Mouse (Mus musculus) neural tube, embryonic 12.5 days (tissue): ENCODE measurements around the gene Olfr181. TPM values are rescaled to one million over a fixed set of nuclear protein-coding genes. Genes with fewer than 3 reads are reported as not detected.

Experiments
- ATAC-seq: fragments of 200-750 bp; cut with Nextera tagmentation; 2 replicates; pipeline ENCODE4 v1.8.0; 2017; ENCODE audit warnings: low read depth, mild to moderate bottlenecking, moderate TSS enrichment, moderate library complexity; ENCODE audit not compliant: low FRiP score
- H3K27ac ChIP-seq: fragments of 300-500 bp; sonication (generic); 2 replicates; pipeline ENCODE4 v1.5.1; 2016
- H3K27me3 ChIP-seq: fragments of 300-500 bp; sonication (generic); replicated peaks from 2 replicates; pipeline ENCODE4 v1.6.1; 2016; ENCODE audit warnings: mild to moderate bottlenecking
- H3K36me3 ChIP-seq: fragments of 300-500 bp; sonication (generic); 2 replicates; pipeline ENCODE4 v1.6.1; 2016; ENCODE audit warnings: mild to moderate bottlenecking
- H3K4me1 ChIP-seq: fragments of 300-500 bp; sonication (generic); 2 replicates; pipeline ENCODE4 v1.6.1; 2016
- H3K4me2 ChIP-seq: fragments of 300-500 bp; sonication (generic); replicated peaks from 2 replicates; pipeline ENCODE4 v1.6.1; 2016; ENCODE audit warnings: mild to moderate bottlenecking
- H3K4me3 ChIP-seq: fragments of 300-500 bp; sonication (generic); 2 replicates; pipeline ENCODE4 v1.5.1; 2016
- H3K9ac ChIP-seq: fragments of 300-500 bp; sonication (generic); 2 replicates; pipeline ENCODE4 v1.6.1; 2016; ENCODE audit warnings: mild to moderate bottlenecking
- H3K9me3 ChIP-seq: fragments of 300-500 bp; sonication (generic); 2 replicates; pipeline ENCODE4 v1.6.1; 2016; ENCODE audit warnings: mild to moderate bottlenecking
- WGBS: fragments of 180-500 bp; shearing (Covaris S2); methylation state at CpG from one replicate; pipeline ENCODE4 v1.1.7; 2016; 5-methylcytosine and 5-hydroxymethylcytosine counted together
- polyA plus RNA-seq: library from polyadenylated mRNA; unstranded; fragments of >200 nt; fragmentation: Nextera tagmentation; extraction: Ambion mirVana; gene quantifications from 2 replicates; pipeline ENCODE4 v1.2.1, GENCODE M21; 2016

Gene Olfr181
- not detected in 2 replicates for polyA plus RNA-seq

GRCm38 (mm10) chr16:58928655-58929054, at the start of gene Olfr181:
Gene Olfr181 (minus strand): TSS chr16:58928755.
- WGBS, result 77% methylated on average over 1 of the region's 1 CpGs
- Histone ChIP-seq H3K36me3 (no peaks in the 10 kb centered on the region), H3K4me2 (no peak within 1 kb of the TSS), H3K27ac (no peak within 1 kb of the TSS), H3K27me3 (no peaks in the 10 kb centered on the region), H3K4me1 (no peaks in the 10 kb centered on the region), H3K4me3 (no peak within 1 kb of the TSS), H3K9ac (no peak within 1 kb of the TSS), H3K9me3 (0 out of 2 replicates have a peak, but pooled peaks cover 3% of the 10 kb centered on the region)
- no peak for ATAC-seq

- Histone ChIP-seq H3K27ac (no peak within 1 kb of the TSS), H3K9ac (no peak within 1 kb of the TSS), H3K27me3 (no peaks in the 10 kb centered on the region), H3K9me3 (0 out of 2 replicates have a peak, but pooled peaks cover 3% of the 10 kb centered on the region), H3K4me1 (no peaks in the 10 kb centered on the region), H3K36me3 (no peaks in the 10 kb centered on the region), H3K4me3 (no peak within 1 kb of the TSS), H3K4me2 (no peak within 1 kb of the TSS)
- WGBS, result 86% methylated on average over 4 of the region's 4 CpGs
- ATAC-seq, result no peak
These were observed 737 bp upstream of the Olfr181 start, which contains the start of gene Olfr180 for GRCm38 (mm10) chr16:58929292-58929691. Gene Olfr180 (minus strand): TSS chr16:58929392.

GRCm38 (mm10) chr16:58891963-58892362, 36.6 kb downstream of the Olfr181 start, which contains the start of gene Olfr178:
Gene Olfr178 (minus strand): TSS chr16:58892063.
- no peaks in the 10 kb centered on the region for H3K36me3 ChIP-seq
- H3K4me1 ChIP-seq, result no peaks in the 10 kb centered on the region
- no peaks in the 10 kb centered on the region for H3K27me3 ChIP-seq
- no peaks in the 10 kb centered on the region for H3K9me3 ChIP-seq
- no peak within 1 kb of the TSS for H3K27ac ChIP-seq
- ATAC-seq, result no peak
- WGBS, result 92% methylated on average over 3 of the region's 3 CpGs
- H3K4me2 ChIP-seq, result no peak within 1 kb of the TSS
- no peak within 1 kb of the TSS for H3K4me3 ChIP-seq
- H3K9ac ChIP-seq, result no peak within 1 kb of the TSS

GRCm38 (mm10) chr16:58884416-58884815, 44.1 kb downstream of the Olfr181 start:
- WGBS, result 85% methylated on average over 2 of the region's 2 CpGs
- H3K4me1 ChIP-seq, result no peaks in the 10 kb centered on the region
- no peaks in the 10 kb centered on the region for H3K9me3 ChIP-seq
- no peak for ATAC-seq
- no peaks in the 10 kb centered on the region for H3K27me3 ChIP-seq
- H3K9ac ChIP-seq, result no peak overlapping the region
- H3K27ac ChIP-seq, result no peak overlapping the region
- no peak overlapping the region for H3K4me2 ChIP-seq
- H3K4me3 ChIP-seq, result no peak overlapping the region
- no peaks in the 10 kb centered on the region for H3K36me3 ChIP-seq

Other genes with a start within 250 kb of the Olfr181 start
- gene Gpr15, start 209.7 kb downstream of the Olfr181 start, polyA plus RNA-seq, result not detected in 2 replicates
- gene Cldnd1, start 200.8 kb downstream of the Olfr181 start, polyA plus RNA-seq, result 113 and 121 TPM in 2 replicates
- not detected in 2 replicates for gene Olfr172, start 165.6 kb downstream of the Olfr181 start, polyA plus RNA-seq
- gene Olfr173, start 128.5 kb downstream of the Olfr181 start, polyA plus RNA-seq, result not detected in 2 replicates
- gene Olfr175-ps1, start 102.0 kb downstream of the Olfr181 start, polyA plus RNA-seq, result not detected in 2 replicates
- gene Olfr177, start 54.0 kb downstream of the Olfr181 start, polyA plus RNA-seq, result not detected in 2 replicates
- not detected in 2 replicates for gene Olfr178, start 36.7 kb downstream of the Olfr181 start, polyA plus RNA-seq
- not detected in 2 replicates for gene Olfr180, start 637 bp upstream of the Olfr181 start, polyA plus RNA-seq
- not detected in 2 replicates for gene Olfr183, start 66.6 kb upstream of the Olfr181 start, polyA plus RNA-seq
- not detected in 2 replicates for gene Olfr186, start 101.5 kb upstream of the Olfr181 start, polyA plus RNA-seq
- not detected in 2 replicates for gene Olfr187, start 111.0 kb upstream of the Olfr181 start, polyA plus RNA-seq
- gene Olfr190, start 149.2 kb upstream of the Olfr181 start, polyA plus RNA-seq, result not detected in 2 replicates
- not detected in 2 replicates for gene Olfr191, start 161.1 kb upstream of the Olfr181 start, polyA plus RNA-seq
- not detected in 2 replicates for gene Olfr193, start 183.1 kb upstream of the Olfr181 start, polyA plus RNA-seq
- not detected in 2 replicates for gene Olfr194, start 192.3 kb upstream of the Olfr181 start, polyA plus RNA-seq
- gene Olfr195, start 218.3 kb upstream of the Olfr181 start, polyA plus RNA-seq, result not detected in 2 replicates
- gene Olfr196, start 241.7 kb upstream of the Olfr181 start, polyA plus RNA-seq, result not detected in 2 replicates